Mouse (Mus musculus) cerebellum, adult 8-10 months (tissue): Measurements from ENCODE around the gene Fmo1.
A peak's percentile ranks its signal among the peaks of the same experiment; 100 is the strongest.

Experiments
- DNase-seq: peaks from one replicate; pipeline ENCODE4 v3.0.0; 2022

Gene Fmo1

GRCm38 (mm10) chr1:162866280-162866681 lies at the start of gene Fmo1:
TSS of gene Fmo1 (minus strand) at chr1:162866610.
- DNase-seq, result no peak

- no peak for DNase-seq
Measured at GRCm38 (mm10) chr1:162914932-162915556, 48.6 kb upstream of the Fmo1 start.

- no peak for DNase-seq
Measured at GRCm38 (mm10) chr1:162912085-162912484, 45.7 kb upstream of the Fmo1 start.

GRCm38 (mm10) chr1:162901879-162902278 lies 35.5 kb upstream of the Fmo1 start:
- DNase-seq, result no peak

GRCm38 (mm10) chr1:162897838-162898811 lies 31.7 kb upstream of the Fmo1 start, which contains the start of gene Fmo2:
TSS of gene Fmo2 (minus strand) at chr1:162898726.
- DNase-seq, result no peak

- DNase-seq, result peak; percentile 5
Measured at GRCm38 (mm10) chr1:162895900-162896299, 29.5 kb upstream of the Fmo1 start.

- no peak for DNase-seq
Measured at GRCm38 (mm10) chr1:162893014-162893413, 26.6 kb upstream of the Fmo1 start.

- DNase-seq, result no peak
Measured at GRCm38 (mm10) chr1:162891980-162892451, 25.6 kb upstream of the Fmo1 start.

GRCm38 (mm10) chr1:162888646-162889045 lies 22.2 kb upstream of the Fmo1 start:
- DNase-seq, result no peak

- no peak for DNase-seq
Measured at GRCm38 (mm10) chr1:162887644-162888043, 21.2 kb upstream of the Fmo1 start.

- no peak for DNase-seq
Measured at GRCm38 (mm10) chr1:162886138-162886816, 19.9 kb upstream of the Fmo1 start.

- DNase-seq, result no peak
Measured at GRCm38 (mm10) chr1:162882681-162883080, 16.3 kb upstream of the Fmo1 start.

GRCm38 (mm10) chr1:162879595-162880369 lies 13.4 kb upstream of the Fmo1 start:
- peak; percentile 12 for DNase-seq

GRCm38 (mm10) chr1:162875091-162875490 lies 8.7 kb upstream of the Fmo1 start:
- no peak for DNase-seq

GRCm38 (mm10) chr1:162871701-162872311 lies 5.4 kb upstream of the Fmo1 start:
- no peak for DNase-seq

- DNase-seq, result no peak
Measured at GRCm38 (mm10) chr1:162870978-162871377, 4.6 kb upstream of the Fmo1 start.

GRCm38 (mm10) chr1:162867396-162867795 lies 986 bp upstream of the Fmo1 start:
- DNase-seq, result no peak

- DNase-seq, result no peak
Measured at GRCm38 (mm10) chr1:162865493-162865830, 948 bp downstream of the Fmo1 start.

- DNase-seq, result no peak
Measured at GRCm38 (mm10) chr1:162864816-162865492, 1.5 kb downstream of the Fmo1 start.

- DNase-seq, result no peak
Measured at GRCm38 (mm10) chr1:162864279-162864678, 2.1 kb downstream of the Fmo1 start.

GRCm38 (mm10) chr1:162863579-162863978 lies 2.8 kb downstream of the Fmo1 start:
- no peak for DNase-seq
